ENCODE assay signal across 8 mouse cellular contexts in the genomic region with DNA sequence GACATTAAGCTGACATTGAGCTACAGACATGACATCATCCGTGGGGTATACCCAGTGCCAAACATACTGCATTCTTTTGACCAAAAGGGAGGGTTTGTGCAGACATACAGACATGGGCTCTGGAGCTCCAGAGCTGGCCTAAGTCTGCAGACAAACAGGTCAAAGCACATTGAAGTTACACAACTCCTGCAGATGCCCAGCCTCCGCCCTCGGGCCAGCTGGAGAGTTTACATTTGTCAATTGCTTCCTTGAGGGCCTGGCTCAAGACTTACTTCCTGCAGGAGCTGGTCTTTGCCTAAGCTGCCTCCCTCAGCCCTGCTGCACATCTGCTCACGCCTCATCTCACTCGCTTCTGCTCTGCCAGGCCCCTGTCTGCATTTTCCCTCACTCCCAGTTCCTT.
DNase-seq lines count a peak whose midpoint lies in the region; ATAC-seq lines count a peak whose summit lies in the region.
"Had no signal": no experiment of that assay in that cellular context is flagged by ENCODE, and none has a peak within 500 bp of the region (broad histone marks: within the 10 kb centered on the region; RNA-seq: fewer than 3 reads in every experiment).

No protein-coding gene starts in this region.

- H3K36me3 ChIP-seq in heart, embryonic 11.5 days (ENCODE audit: control insufficient read depth, insufficient read depth, low read length): no peaks in the 10 kb centered on the region
- no peaks in the 10 kb centered on the region for H3K36me3 ChIP-seq in limb, embryonic 10.5 days
- no peaks in the 10 kb centered on the region for H3K36me3 ChIP-seq in stomach, embryonic 14.5 days (ENCODE audit: control insufficient read depth, insufficient read depth, low read length)
- H3K36me3 ChIP-seq: liver, embryonic 13.5 days had no signal

- H3K27me3 ChIP-seq in heart, embryonic 11.5 days (ENCODE audit: control insufficient read depth, insufficient read depth, low read length): no peaks in the 10 kb centered on the region
- H3K27me3 ChIP-seq in limb, embryonic 10.5 days (ENCODE audit: low read depth, poor library complexity, severe bottlenecking): no peaks in the 10 kb centered on the region
- no peaks in the 10 kb centered on the region for H3K27me3 ChIP-seq in stomach, embryonic 14.5 days (ENCODE audit: control insufficient read depth, insufficient read depth, low read length)
- H3K27me3 ChIP-seq: liver, embryonic 13.5 days had no signal

- no peak for ATAC-seq in monocyte, adult 5-6 weeks (replicated peaks; ENCODE audit: insufficient number of reproducible peaks, low FRiP score, low TSS enrichment, poor library complexity, severe bottlenecking)
- ATAC-seq in heart, embryonic 11.5 days (replicated peaks; ENCODE audit: insufficient number of reproducible peaks, low FRiP score, low TSS enrichment): peak; percentile 46; the same call in 1 of the 2 replicates
- peak; percentile 28; the same call in 1 of the 2 replicates for ATAC-seq in stomach, embryonic 14.5 days (ENCODE audit: insufficient number of reproducible peaks, insufficient read depth, low FRiP score, low read depth)
- no peak for ATAC-seq in activated CD4-positive, CD25-positive, alpha-beta regulatory T cell, adult 4 months

- H3K9ac ChIP-seq in heart, embryonic 11.5 days (ENCODE audit: low read depth, low read length): no peak overlapping the region
- H3K9ac ChIP-seq in stomach, embryonic 14.5 days (replicated peaks; ENCODE audit: low read depth, low read length): no peak overlapping the region
- H3K9ac ChIP-seq: liver, embryonic 13.5 days had no signal

- 25% methylated on average over 5 of the region's 5 CpGs for WGBS in heart, embryonic 11.5 days (ENCODE audit: insufficient replicate concordance)
- WGBS in limb, embryonic 10.5 days: 24% methylated on average over 5 of the region's 5 CpGs
- 19% methylated on average over 5 of the region's 5 CpGs for WGBS in stomach, embryonic 14.5 days

- DNase-seq in monocyte, adult 2 months (ENCODE audit: low read depth in 1 of 2, low spot score in 2 of 2): peak; percentile 2 to 3
- peak; percentile 64 for DNase-seq in embryo, embryonic 10.5 days (ENCODE audit: low spot score)
- peak; percentile 38 for DNase-seq in limb, embryonic 10.5 days (ENCODE audit: low spot score)
- DNase-seq: liver, embryonic 13.5 days had no signal

- H3K4me1 ChIP-seq in heart, embryonic 11.5 days (ENCODE audit: control insufficient read depth, insufficient read depth, low read length): peaks cover 9% of the 10 kb centered on the region
- H3K4me1 ChIP-seq in limb, embryonic 10.5 days: peaks cover 15% of the 10 kb centered on the region
- peaks cover 11% of the 10 kb centered on the region; the same call in 1 of the 2 replicates for H3K4me1 ChIP-seq in stomach, embryonic 14.5 days (ENCODE audit: control insufficient read depth, insufficient read depth, low read length)
- H3K4me1 ChIP-seq: liver, embryonic 13.5 days had no signal

- 0 out of 2 replicates have a peak overlapping the region, but pooled peaks have one; percentile 31 for H3K27ac ChIP-seq in heart, embryonic 11.5 days (ENCODE audit: low read depth, low read length)
- H3K27ac ChIP-seq in limb, embryonic 10.5 days: no peak overlapping the region
- H3K27ac ChIP-seq in stomach, embryonic 14.5 days (ENCODE audit: low read length): no peak overlapping the region
- H3K27ac ChIP-seq: liver, embryonic 13.5 days had no signal

- H3K4me3 ChIP-seq in heart, embryonic 11.5 days (ENCODE audit: low read depth, low read length): no peak overlapping the region
- H3K4me3 ChIP-seq in limb, embryonic 10.5 days: no peak overlapping the region
- H3K4me3 ChIP-seq in stomach, embryonic 14.5 days (ENCODE audit: low read depth, low read length): no peak overlapping the region
- H3K4me3 ChIP-seq: liver, embryonic 13.5 days had no signal

- no peaks in the 10 kb centered on the region for H3K9me3 ChIP-seq in heart, embryonic 11.5 days (replicated peaks; ENCODE audit: control insufficient read depth, low read length)
- H3K9me3 ChIP-seq in limb, embryonic 10.5 days (replicated peaks): no peaks in the 10 kb centered on the region
- H3K9me3 ChIP-seq in stomach, embryonic 14.5 days (ENCODE audit: control insufficient read depth, low read depth, low read length): no peaks in the 10 kb centered on the region
- H3K9me3 ChIP-seq: liver, embryonic 13.5 days had no signal

- no peak overlapping the region for H3K4me2 ChIP-seq in heart, embryonic 11.5 days
- H3K4me2 ChIP-seq in stomach, embryonic 14.5 days (replicated peaks; ENCODE audit: low read depth, low read length): no peak overlapping the region
- H3K4me2 ChIP-seq: liver, embryonic 13.5 days had no signal

Comparison
In these comparisons a context has a peak if more than half of its experiments do, and no peak if none do; other contexts are left out.
1. DNase-seq: peak in every context shown above with its lines; median percentile 64 in embryo, embryonic 10.5 days; 38 in limb, embryonic 10.5 days; 2 in monocyte, adult 2 months.
2. ATAC-seq: peak in heart, embryonic 11.5 days (single experiment) and stomach, embryonic 14.5 days (single experiment); none in monocyte, adult 5-6 weeks (single experiment) and activated CD4-positive, CD25-positive, alpha-beta regulatory T cell, adult 4 months (single experiment).